Mouse (Mus musculus): ENCODE data around the gene Rtp4.

Rtp4 gene

DNA sequence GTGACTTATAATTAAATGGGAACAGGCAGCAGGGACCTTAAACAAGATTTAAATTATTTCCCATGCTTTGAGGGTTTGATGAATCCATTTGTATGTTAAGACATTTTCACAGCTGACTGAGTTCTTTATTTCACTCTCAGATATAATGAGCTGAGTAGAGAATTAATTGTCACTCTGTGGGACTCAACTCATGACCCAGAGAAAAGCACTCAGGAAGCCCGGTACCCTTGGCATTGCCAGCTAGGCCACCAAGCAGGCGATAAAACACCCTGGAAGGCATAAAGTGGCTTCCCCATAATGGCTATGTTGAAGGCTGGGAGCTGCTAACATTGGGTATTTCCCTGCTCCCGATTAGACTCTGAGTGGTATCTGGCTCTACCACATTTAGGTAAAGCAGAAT lies 76.6 kb downstream of the Rtp4 start:
- no peak for DNase-seq

DNA sequence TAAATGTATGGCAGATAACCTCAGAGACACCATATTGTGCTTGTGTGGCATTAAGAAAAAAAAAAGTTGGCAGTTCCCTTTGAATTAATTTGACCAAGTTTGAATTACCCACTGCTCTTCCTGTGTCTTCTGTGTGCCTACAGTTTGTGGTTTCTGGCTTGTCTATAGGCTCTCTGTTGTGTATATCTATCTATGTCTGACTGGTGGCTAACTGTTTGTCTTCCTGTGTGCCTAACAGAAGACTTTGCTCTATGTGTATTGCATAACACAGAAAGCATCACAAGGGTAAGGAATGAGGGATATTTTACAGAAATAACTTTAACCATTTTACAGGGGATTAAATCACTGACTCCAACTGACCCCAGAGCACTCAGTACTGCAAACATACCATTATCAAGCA lies 77.9 kb downstream of the Rtp4 start:
- DNase-seq: no peak

DNA sequence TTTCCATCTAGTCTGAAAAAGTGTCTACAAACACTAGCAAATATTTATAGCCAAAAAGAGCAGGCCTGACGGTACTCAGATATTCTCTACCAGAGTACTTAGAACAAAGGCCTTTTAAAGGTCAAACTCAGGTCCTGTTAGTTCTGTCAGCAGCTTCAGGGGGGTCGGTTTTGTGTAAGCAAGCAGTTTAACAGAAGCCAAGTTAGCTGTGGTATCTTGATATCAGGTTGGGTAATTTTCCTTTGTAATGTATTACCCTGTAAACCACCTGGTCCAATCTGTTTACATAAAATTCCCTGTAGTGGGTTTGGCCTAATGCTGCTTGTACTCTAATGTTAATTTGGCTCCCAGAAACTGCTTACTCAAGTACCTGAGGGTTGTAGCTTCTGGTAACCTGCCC lies 86.1 kb downstream of the Rtp4 start:
- no peak for DNase-seq

DNA sequence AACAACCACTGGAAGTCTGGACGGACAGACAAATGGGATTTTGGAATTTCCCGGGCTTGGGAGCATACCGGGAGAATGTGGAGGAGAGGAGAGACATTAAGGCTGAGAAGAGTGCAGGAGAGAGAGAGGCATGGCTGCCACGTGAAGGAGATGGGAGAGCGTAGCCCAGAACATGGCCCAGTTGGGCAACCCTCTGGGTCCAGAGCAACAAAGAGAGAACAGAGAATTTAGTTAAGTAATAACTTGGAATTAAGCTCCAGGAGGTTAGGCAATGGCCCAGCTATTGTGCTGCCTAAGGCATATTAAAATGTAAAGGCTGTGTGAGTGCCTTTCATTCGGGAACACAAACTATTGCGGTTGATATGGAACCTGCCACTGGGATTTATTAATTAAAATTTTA lies 86.6 kb downstream of the Rtp4 start:
- DNase-seq: no peak

DNA sequence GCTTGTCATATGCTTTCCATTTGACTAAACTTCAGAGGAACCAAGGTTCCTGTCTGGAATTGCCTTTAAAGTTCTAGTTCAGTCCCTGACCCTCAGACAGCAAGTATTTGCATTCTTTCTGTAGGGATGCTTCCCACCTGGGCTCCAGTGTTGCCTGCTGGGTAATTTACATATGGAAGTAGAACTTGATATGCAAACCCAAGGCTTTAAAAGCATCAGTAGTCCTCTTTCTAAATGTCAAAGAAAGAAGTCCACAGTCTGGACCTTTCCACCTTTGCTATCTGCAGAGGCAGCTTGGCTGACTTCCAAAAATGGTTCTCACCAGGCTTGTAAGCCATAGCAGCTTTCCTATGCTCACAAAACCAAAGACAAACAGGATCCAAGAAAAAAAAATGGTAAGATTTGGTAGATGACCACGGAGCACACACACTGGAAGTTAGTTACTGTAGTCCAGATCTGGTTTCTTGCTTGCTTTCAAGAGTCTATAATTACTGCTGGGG lies 87.9 kb downstream of the Rtp4 start:
- DNase-seq: peak; percentile 18

DNA sequence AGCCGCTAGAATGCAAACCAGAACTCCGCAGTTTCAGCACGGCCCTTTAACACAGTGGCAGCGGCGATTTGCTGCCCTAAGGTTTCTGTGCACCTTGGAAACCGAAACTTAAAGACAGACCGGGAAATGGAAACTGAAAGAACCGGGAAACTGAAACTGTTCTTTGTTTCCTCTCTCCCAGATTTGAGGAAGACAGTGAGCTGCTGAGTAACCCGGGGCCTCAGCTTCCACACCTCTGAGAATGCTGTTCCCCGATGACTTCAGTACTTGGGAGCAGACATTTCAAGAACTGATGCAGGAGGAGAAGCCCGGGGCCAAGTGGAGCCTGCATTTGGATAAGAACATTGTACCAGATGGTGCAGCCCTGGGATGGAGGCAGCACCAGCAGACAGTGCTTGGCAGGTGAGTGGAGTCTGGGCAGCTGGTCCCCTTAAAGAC lies 89.7 kb downstream of the Rtp4 start:
- DNase-seq: peak; percentile 69

DNA sequence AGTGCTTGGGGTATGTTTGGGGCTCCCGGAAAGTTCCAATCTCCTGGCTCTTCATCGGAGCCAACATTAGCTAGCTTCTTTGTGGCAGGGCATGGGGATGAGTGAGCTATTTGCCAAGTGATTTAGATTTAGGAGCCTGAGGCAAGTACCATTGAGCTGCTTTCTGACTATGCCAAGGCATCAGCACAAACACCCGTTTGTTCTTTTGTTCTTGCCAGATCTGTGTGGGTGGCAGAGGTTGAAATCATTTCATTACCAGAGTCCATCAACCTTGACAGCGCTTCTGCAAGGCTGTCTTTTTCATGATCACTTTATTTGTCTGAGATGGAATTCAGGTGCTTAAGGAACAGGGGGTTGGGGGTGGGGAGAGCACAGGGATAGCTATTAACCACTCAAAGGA lies 104.1 kb downstream of the Rtp4 start:
- DNase-seq: no peak

DNA sequence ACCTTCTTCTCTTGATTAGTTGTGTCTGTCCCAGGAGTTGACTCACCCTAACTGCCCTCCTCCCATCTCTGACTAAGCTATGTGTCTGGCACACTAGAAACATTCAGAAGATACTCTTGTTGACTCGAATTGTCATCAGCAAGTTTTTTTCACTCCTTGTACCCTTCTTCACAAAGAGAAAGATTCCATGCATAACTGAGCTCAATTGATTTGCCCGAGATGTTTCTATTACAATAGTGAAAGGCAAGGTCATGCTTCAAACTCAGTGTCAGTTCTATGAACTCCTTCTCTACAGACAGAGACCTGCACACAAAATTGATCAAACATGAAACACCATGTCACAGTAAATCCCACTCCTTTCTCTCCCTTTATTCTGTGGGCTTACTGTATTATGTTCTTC lies 111.4 kb downstream of the Rtp4 start:
- DNase-seq: no peak

DNA sequence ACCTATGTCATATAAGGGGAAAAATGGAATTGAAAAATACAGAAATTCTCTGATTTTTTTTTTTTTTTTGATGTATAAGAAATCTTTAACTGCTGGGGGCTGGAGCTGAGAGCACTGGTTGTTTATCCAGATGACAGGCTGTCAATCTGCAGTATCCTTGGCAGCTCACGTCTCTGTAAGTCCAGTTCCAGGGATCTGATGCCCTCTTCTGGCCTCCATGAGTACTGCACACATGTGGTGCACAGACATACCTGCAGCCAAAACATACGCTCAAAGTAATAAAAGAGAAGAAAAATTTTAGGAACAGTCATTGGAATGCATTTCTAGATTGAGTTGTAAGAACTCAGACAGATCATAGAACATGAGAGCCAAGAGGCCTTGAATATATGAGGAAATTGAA lies 112.6 kb downstream of the Rtp4 start:
- peak; percentile 8 for DNase-seq

DNA sequence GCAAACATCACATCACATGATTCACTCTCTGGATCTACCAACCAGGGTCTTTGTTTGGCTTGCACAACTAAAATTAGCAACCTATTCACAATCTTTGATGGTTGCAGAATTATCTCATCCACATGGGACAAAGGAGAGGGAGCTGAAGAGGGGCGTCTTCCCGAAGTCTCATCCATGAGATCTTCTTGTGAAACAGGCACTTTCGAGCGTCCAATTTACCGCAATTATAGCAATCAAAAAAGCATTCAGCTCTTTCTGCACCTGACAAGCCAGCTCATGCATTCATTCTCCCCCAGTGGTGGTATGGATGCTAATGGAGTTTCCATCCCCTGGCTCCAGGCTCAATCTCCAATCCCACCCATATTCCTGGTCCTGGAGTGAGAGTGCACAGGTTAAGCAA lies 132.9 kb downstream of the Rtp4 start:
- DNase-seq: no peak

DNA sequence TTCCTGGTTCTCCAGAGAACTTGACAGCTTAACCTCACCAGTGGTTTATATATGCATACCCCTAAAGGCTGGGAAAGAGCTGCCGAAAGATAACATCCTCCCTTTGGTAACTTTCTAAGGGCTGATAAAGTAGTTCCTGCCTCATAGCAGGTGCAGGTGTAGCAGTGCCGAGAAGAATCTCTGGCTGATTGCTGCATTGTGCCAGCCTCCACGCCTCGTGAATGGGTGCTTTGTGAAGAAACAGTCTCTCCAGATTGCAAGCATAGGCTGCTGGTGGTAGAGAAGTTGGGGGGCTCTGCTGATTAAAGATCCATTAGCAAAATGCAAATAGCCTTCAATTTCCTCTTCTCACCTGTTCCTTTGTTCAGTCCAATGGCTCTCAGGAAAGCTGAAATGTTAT lies 133.4 kb downstream of the Rtp4 start:
- DNase-seq: no peak

DNA sequence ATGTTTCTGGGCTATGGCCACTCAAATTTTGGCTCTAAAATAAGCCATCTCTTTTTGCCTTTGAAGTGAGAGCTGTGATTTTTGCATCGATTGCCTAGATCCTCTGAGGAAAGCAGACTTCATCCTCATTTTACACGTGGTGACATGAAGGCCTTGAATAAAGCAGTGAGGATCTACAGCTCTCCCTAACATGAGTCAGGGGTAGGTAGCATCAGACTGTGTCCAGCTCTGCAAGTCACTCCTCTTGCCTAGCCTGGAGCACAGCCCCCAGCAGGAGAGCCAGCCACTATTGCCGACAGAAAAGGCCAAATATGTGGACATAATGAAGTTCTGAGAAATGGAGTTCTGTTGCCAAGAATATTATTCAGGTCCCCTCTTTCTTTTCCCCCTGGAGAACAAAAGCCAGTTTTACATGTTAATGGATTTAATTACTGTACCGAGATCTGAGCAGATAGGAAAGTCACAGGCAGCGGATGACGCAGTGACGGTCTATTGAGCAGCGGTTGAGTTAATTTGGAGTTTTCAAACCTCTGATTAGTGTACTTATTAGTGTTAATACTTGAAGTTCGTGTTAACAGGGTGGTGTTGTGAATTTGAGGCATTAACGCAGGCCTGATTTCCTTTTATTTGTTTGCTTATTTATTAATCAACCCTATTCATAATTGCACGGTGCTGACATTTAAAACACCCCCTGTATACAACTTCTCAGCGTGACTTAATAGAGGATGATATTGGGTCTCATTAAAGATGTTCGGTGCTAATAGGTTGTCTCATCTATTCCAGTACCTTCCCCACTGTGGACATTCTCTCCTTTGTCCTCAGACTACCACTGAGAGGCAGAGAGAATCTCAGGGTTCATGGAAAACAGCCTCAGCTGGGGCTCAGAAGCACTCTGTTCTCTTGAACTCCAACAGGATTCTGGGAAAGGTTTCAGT lies 139.8 kb downstream of the Rtp4 start:
- DNase-seq: no peak
